ENCODE assay signal across 27 mouse cellular contexts in genomic region chr1:82262331-82262730, GRCm38 (mm10). TPM values are rescaled to one million over a fixed set of nuclear protein-coding genes. Genes with fewer than 3 reads are reported as not detected.
A peak's percentile ranks its signal among the peaks of the same experiment; 100 is the strongest.
DNase-seq lines count a peak whose midpoint lies in the region; ATAC-seq and TF ChIP-seq lines count a peak whose summit lies in the region.
"Had no signal": no experiment of that assay in that cellular context is flagged by ENCODE, and none has a peak within 500 bp of the region (broad histone marks: within the 10 kb centered on the region; RNA-seq: fewer than 3 reads in every experiment).

No protein-coding gene starts in this region.

- H3K4me2 ChIP-seq in hindbrain, postnatal 0 days (ENCODE audit: low read depth, low read length), result no peak overlapping the region
- H3K4me2 ChIP-seq in hindbrain, embryonic 12.5 days (replicated peaks), result no peak overlapping the region
- H3K4me2 ChIP-seq: kidney, embryonic 15.5 days had no signal

- H3K9me3 ChIP-seq in hindbrain, postnatal 0 days (ENCODE audit: low read length), result no peaks in the 10 kb centered on the region
- H3K9me3 ChIP-seq in hindbrain, embryonic 12.5 days (replicated peaks), result no peaks in the 10 kb centered on the region
- H3K9me3 ChIP-seq in limb, embryonic 10.5 days (replicated peaks), result no peaks in the 10 kb centered on the region
- H3K9me3 ChIP-seq: kidney, embryonic 15.5 days had no signal

- no peak overlapping the region for H3K4me3 ChIP-seq in hindbrain, postnatal 0 days (ENCODE audit: low read length)
- no peak overlapping the region for H3K4me3 ChIP-seq in hindbrain, embryonic 12.5 days
- H3K4me3 ChIP-seq in limb, embryonic 10.5 days, result no peak overlapping the region
- H3K4me3 ChIP-seq: kidney, embryonic 15.5 days; myocyte had no signal

- no peaks in the 10 kb centered on the region; the same call in 1 of the 2 replicates for H3K4me1 ChIP-seq in hindbrain, postnatal 0 days (ENCODE audit: insufficient read depth, low read length)
- peaks cover 8% of the 10 kb centered on the region for H3K4me1 ChIP-seq in hindbrain, embryonic 12.5 days
- peaks cover 48% of the 10 kb centered on the region for H3K4me1 ChIP-seq in limb, embryonic 10.5 days

- DNase-seq in hindbrain, postnatal 0 days (ENCODE audit: low spot score), result peak; percentile 28
- peak; percentile 85 for DNase-seq in cerebellum, adult 11 months
- peak; percentile 82 for DNase-seq in cerebellum, adult 8-10 months
- peak; percentile 48 for DNase-seq in limb, embryonic 10.5 days (ENCODE audit: low spot score)
- DNase-seq in thymus, postnatal 4 days, result no peak
- DNase-seq in ovary, postnatal 36 days (ENCODE audit: low spot score), result no peak
- DNase-seq: embryo, embryonic 11 days; heart, postnatal 4 days; kidney, postnatal 4 days; liver; lung, postnatal 10 days; midbrain, embryonic 14.5 days; right cerebral cortex, postnatal 14 days; spleen, adult 18-20 months; thymus, adult 18-20 months had no signal

- no peaks in the 10 kb centered on the region for H3K36me3 ChIP-seq in hindbrain, postnatal 0 days (ENCODE audit: insufficient read depth, low read length)
- H3K36me3 ChIP-seq in hindbrain, embryonic 12.5 days, result no peaks in the 10 kb centered on the region
- H3K36me3 ChIP-seq in limb, embryonic 10.5 days, result 0 out of 2 replicates have a peak, but pooled peaks cover 3% of the 10 kb centered on the region
- H3K36me3 ChIP-seq: kidney, embryonic 15.5 days had no signal

- no peak overlapping the region for H3K27ac ChIP-seq in hindbrain, postnatal 0 days
- H3K27ac ChIP-seq in hindbrain, embryonic 12.5 days, result no peak overlapping the region
- peak overlapping the region; percentile 31; the same call in 1 of the 2 replicates for H3K27ac ChIP-seq in limb, embryonic 10.5 days
- H3K27ac ChIP-seq: kidney, embryonic 15.5 days had no signal

- ATAC-seq in hindbrain, postnatal 0 days, result no peak
- no peak for ATAC-seq in hindbrain, embryonic 12.5 days (ENCODE audit: low FRiP score)
- ATAC-seq: hindbrain, embryonic 16.5 days; intestine, postnatal 0 days had no signal

- no peaks in the 10 kb centered on the region for H3K27me3 ChIP-seq in hindbrain, postnatal 0 days (ENCODE audit: insufficient read depth, low read length)
- no peaks in the 10 kb centered on the region for H3K27me3 ChIP-seq in hindbrain, embryonic 12.5 days
- H3K27me3 ChIP-seq in limb, embryonic 10.5 days (ENCODE audit: low read depth, poor library complexity, severe bottlenecking), result no peaks in the 10 kb centered on the region
- H3K27me3 ChIP-seq: kidney, embryonic 15.5 days had no signal

- TF ChIP-seq CTCF in hindbrain, postnatal 0 days (IDR thresholded peaks at IDR 0.05; ENCODE audit: low read depth), result no peak

- H3K9ac ChIP-seq in hindbrain, postnatal 0 days (replicated peaks; ENCODE audit: low read length), result no peak overlapping the region
- no peak overlapping the region for H3K9ac ChIP-seq in hindbrain, embryonic 12.5 days
- H3K9ac ChIP-seq: kidney, embryonic 15.5 days had no signal

- 53% methylated on average over 1 of the region's 1 CpGs for WGBS in hindbrain, postnatal 0 days
- 78% methylated on average over 1 of the region's 1 CpGs for WGBS in hindbrain, embryonic 12.5 days
- 63% methylated on average over 1 of the region's 1 CpGs for WGBS in limb, embryonic 10.5 days

RNA-seq across cellular contexts. Expression of gene Irs1, which starts 28.9 kb away (rescaled TPM):
- total RNA-seq in hindbrain, postnatal 0 days (2014; rRNA removed), result 66.7 and 67.2 TPM in 2 replicates
- 5.9 and 6.3 TPM in 2 replicates for polyA plus RNA-seq in hindbrain, postnatal 0 days (2015; fragmentation: Nextera tagmentation; extraction: Ambion mirVana)
- 17.8 and 18.2 TPM in 2 replicates for polyA plus RNA-seq in hindbrain, embryonic 12.5 days (2016; fragmentation: Nextera tagmentation; extraction: Ambion mirVana)
- 5.9 and 8.4 TPM in 2 replicates for polyA plus RNA-seq in limb, embryonic 10.5 days (2016; fragmentation: Nextera tagmentation; extraction: Ambion mirVana)
- total RNA-seq: granulocyte monocyte progenitor cell, adult 5-6 weeks; megakaryocyte progenitor cell, adult 5-6 weeks had no signal

RNA-seq across cellular contexts. Expression of gene Gm9747, which starts 29.4 kb away (rescaled TPM):
- total RNA-seq in hindbrain, postnatal 0 days (2014; rRNA removed), result not detected in 2 replicates
- 17.5 and 17.7 TPM in 2 replicates for polyA plus RNA-seq in hindbrain, postnatal 0 days (2015; fragmentation: Nextera tagmentation; extraction: Ambion mirVana)
- 37.5 and 37.6 TPM in 2 replicates for polyA plus RNA-seq in hindbrain, embryonic 12.5 days (2016; fragmentation: Nextera tagmentation; extraction: Ambion mirVana)
- polyA plus RNA-seq in limb, embryonic 10.5 days (2016; fragmentation: Nextera tagmentation; extraction: Ambion mirVana), result 15.4 and 24.6 TPM in 2 replicates
- total RNA-seq: adrenal gland, adult 18-20 months; adrenal gland, postnatal 4 days; gastrocnemius, adult 8-10 months; granulocyte monocyte progenitor cell, adult 5-6 weeks; heart, postnatal 4 days; layer of hippocampus, postnatal 25 days; left cerebral cortex, postnatal 10 days; megakaryocyte progenitor cell, adult 5-6 weeks had no signal

RNA-seq across cellular contexts. Expression of gene Rhbdd1, which starts 53.9 kb away (rescaled TPM):
- 3.8 and 5.1 TPM in 2 replicates for total RNA-seq in hindbrain, postnatal 0 days (2014; rRNA removed)
- polyA plus RNA-seq in hindbrain, postnatal 0 days (2015; fragmentation: Nextera tagmentation; extraction: Ambion mirVana), result 2.7 and 3.2 TPM in 2 replicates
- 7.2 and 7.9 TPM in 2 replicates for polyA plus RNA-seq in hindbrain, embryonic 12.5 days (2016; fragmentation: Nextera tagmentation; extraction: Ambion mirVana)
- 8.4 and 9.1 TPM in 2 replicates for polyA plus RNA-seq in limb, embryonic 10.5 days (2016; fragmentation: Nextera tagmentation; extraction: Ambion mirVana)

Comparison
In these comparisons a context has a peak if more than half of its experiments do, and no peak if none do; other contexts are left out.
1. DNase-seq: peak in hindbrain, postnatal 0 days (single experiment), cerebellum, adult 11 months (single experiment), cerebellum, adult 8-10 months (single experiment) and limb, embryonic 10.5 days (single experiment); none in thymus, postnatal 4 days (single experiment) and ovary, postnatal 36 days (single experiment).